ENCODE assay signal across 8 mouse cellular contexts in genomic region chr10:94544803-94545202, GRCm38 (mm10).
DNase-seq lines count a peak whose midpoint lies in the region; ATAC-seq lines count a peak whose summit lies in the region.

No protein-coding gene starts in this region.

- ATAC-seq in heart, embryonic 12.5 days (ENCODE audit: insufficient number of reproducible peaks, low FRiP score) = no peak
- no peak for ATAC-seq in neural tube, embryonic 12.5 days (ENCODE audit: low FRiP score, low read depth)
- no peak for ATAC-seq in liver, embryonic 15.5 days (ENCODE audit: insufficient read depth)

- peak overlapping the region; percentile 65 for H3K4me2 ChIP-seq in heart, embryonic 12.5 days
- H3K4me2 ChIP-seq in neural tube, embryonic 12.5 days (replicated peaks) = peak overlapping the region; percentile 46; the same call in 1 of the 2 replicates
- peak overlapping the region; percentile 68 for H3K4me2 ChIP-seq in liver, embryonic 15.5 days

- intact Hi-C loops in left cerebral cortex, postnatal 4 days (cut with DNase I) = no loop called here

- no peak for DNase-seq in heart, postnatal 4 days
- DNase-seq in neural tube, embryonic 10.5 days (ENCODE audit: extremely low spot score, low spot score) = no peak
- DNase-seq in frontal cortex, adult 2 months (ENCODE audit: extremely low spot score in 1 of 2, low spot score in 1 of 2) = no peak
- DNase-seq in cerebellum, postnatal 10 days = no peak
- no peak for DNase-seq in left cerebral cortex, postnatal 4 days

- no peaks in the 10 kb centered on the region for H3K27me3 ChIP-seq in heart, embryonic 12.5 days (replicated peaks)
- no peaks in the 10 kb centered on the region for H3K27me3 ChIP-seq in neural tube, embryonic 12.5 days (replicated peaks)
- no peaks in the 10 kb centered on the region for H3K27me3 ChIP-seq in liver, embryonic 15.5 days

- H3K4me3 ChIP-seq in heart, embryonic 12.5 days = peak overlapping the region; percentile 32; the same call in 1 of the 2 replicates
- no peak overlapping the region for H3K4me3 ChIP-seq in neural tube, embryonic 12.5 days
- H3K4me3 ChIP-seq in liver, embryonic 15.5 days (replicated peaks) = peak overlapping the region; percentile 48

- H3K9ac ChIP-seq in heart, embryonic 12.5 days = 0 out of 2 replicates have a peak overlapping the region, but pooled peaks have one; percentile 47
- H3K9ac ChIP-seq in neural tube, embryonic 12.5 days = no peak overlapping the region
- no peak overlapping the region for H3K9ac ChIP-seq in liver, embryonic 15.5 days

- peaks cover 39% of the 10 kb centered on the region for H3K4me1 ChIP-seq in heart, embryonic 12.5 days (replicated peaks)
- H3K4me1 ChIP-seq in neural tube, embryonic 12.5 days = peaks cover 20% of the 10 kb centered on the region
- peaks cover 40% of the 10 kb centered on the region for H3K4me1 ChIP-seq in liver, embryonic 15.5 days (replicated peaks)

- peaks cover 7% of the 10 kb centered on the region for H3K9me3 ChIP-seq in heart, embryonic 12.5 days (replicated peaks)
- H3K9me3 ChIP-seq in neural tube, embryonic 12.5 days = 0 out of 2 replicates have a peak, but pooled peaks cover 7% of the 10 kb centered on the region
- peaks cover 4% of the 10 kb centered on the region; the same call in 1 of the 2 replicates for H3K9me3 ChIP-seq in liver, embryonic 15.5 days (replicated peaks)

- H3K27ac ChIP-seq in heart, embryonic 12.5 days (ENCODE audit: poor library complexity, severe bottlenecking) = peak overlapping the region; percentile 65; the same call in 1 of the 2 replicates
- H3K27ac ChIP-seq in neural tube, embryonic 12.5 days = no peak overlapping the region
- peak overlapping the region; percentile 74 for H3K27ac ChIP-seq in liver, embryonic 15.5 days (replicated peaks)

- WGBS in heart, embryonic 12.5 days = 40% methylated on average over 8 of the region's 8 CpGs
- 7% methylated on average over 8 of the region's 8 CpGs for WGBS in neural tube, embryonic 12.5 days
- WGBS in liver, embryonic 15.5 days (ENCODE audit: insufficient replicate concordance) = 63% methylated on average over 8 of the region's 8 CpGs

- peaks cover 6% of the 10 kb centered on the region; the same call in 1 of the 2 replicates for H3K36me3 ChIP-seq in heart, embryonic 12.5 days
- H3K36me3 ChIP-seq in neural tube, embryonic 12.5 days = no peaks in the 10 kb centered on the region
- no peaks in the 10 kb centered on the region for H3K36me3 ChIP-seq in liver, embryonic 15.5 days (replicated peaks)
